Mouse (Mus musculus): ENCODE data around the gene Gm17349.

GRCm38 (mm10) chr15:99671783-99672182 lies 33.5 kb downstream of the Gm17349 start:
- no peak for TF ChIP-seq ZNF384 (IDR thresholded peaks at IDR 0.05; ENCODE audit: low read depth, low read length)
- no peak for TF ChIP-seq MAFK (IDR thresholded peaks at IDR 0.05; ENCODE audit: insufficient read depth, low read depth, low read length)
- TF ChIP-seq ZC3H11A (IDR thresholded peaks at IDR 0.05; ENCODE audit: borderline replicate concordance, low read depth, low read length) = no peak
